Mouse (Mus musculus): ENCODE data around the gene 4632433K11Rik. TPM values are rescaled to one million over a fixed set of nuclear protein-coding genes. Genes with fewer than 3 reads are reported as not detected.

The 4632433K11Rik gene
- polyA plus RNA-seq, 1 experiment, result not detected

DNA sequence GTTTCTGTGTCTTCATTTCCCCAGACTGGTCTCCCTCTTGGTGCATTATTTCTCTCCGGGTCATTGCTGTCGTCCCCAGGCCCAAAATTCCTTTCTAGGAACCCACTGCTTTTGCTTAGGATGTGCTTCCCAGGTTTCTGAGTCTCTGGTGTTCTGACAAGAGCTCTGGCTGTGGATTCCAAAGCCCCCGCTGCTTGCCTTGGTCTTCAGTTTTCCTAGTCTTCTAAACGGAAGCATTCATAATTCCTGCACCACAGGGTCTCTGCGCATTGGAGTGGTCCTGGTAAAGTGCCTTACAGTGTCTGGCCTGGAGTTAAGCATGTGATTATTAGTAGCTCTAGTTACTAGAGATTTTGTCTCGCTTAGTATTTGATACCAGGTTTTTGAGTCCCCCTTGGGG is 46.9 kb downstream of the 4632433K11Rik start:
- Histone ChIP-seq H3K36me3 (ENCODE audit: control insufficient read depth, insufficient read depth, low read length) (no peaks in the 10 kb centered on the region), H3K4me1 (ENCODE audit: control insufficient read depth, insufficient read depth, low read length) (peaks cover 6% of the 10 kb centered on the region), H3K4me3 (ENCODE audit: control insufficient read depth, low read depth, low read length) (peak overlapping the region; percentile 81), H3K27me3 (ENCODE audit: control insufficient read depth, insufficient read depth, low read length) (no peaks in the 10 kb centered on the region), H3K27ac (ENCODE audit: control insufficient read depth, insufficient read depth, low read depth, low read length) (peak overlapping the region; percentile 72)
- TF ChIP-seq POLR2A (IDR thresholded peaks at IDR 0.05; ENCODE audit: control insufficient read depth, low read depth, low read length), result no peak
- no peak for TF ChIP-seq CTCF (IDR thresholded peaks at IDR 0.05; ENCODE audit: control insufficient read depth, insufficient read depth, insufficient replicate concordance, low read depth, low read length)

- TF ChIP-seq POLR2A (IDR thresholded peaks at IDR 0.05; ENCODE audit: control insufficient read depth, low read depth, low read length) (no peak), CTCF (IDR thresholded peaks at IDR 0.05; ENCODE audit: control insufficient read depth, insufficient read depth, insufficient replicate concordance, low read depth, low read length) (no peak)
- Histone ChIP-seq H3K27ac (ENCODE audit: control insufficient read depth, insufficient read depth, low read depth, low read length) (no peak overlapping the region), H3K27me3 (ENCODE audit: control insufficient read depth, insufficient read depth, low read length) (no peaks in the 10 kb centered on the region), H3K4me3 (ENCODE audit: control insufficient read depth, low read depth, low read length) (no peak overlapping the region), H3K4me1 (ENCODE audit: control insufficient read depth, insufficient read depth, low read length) (peaks cover 6% of the 10 kb centered on the region), H3K36me3 (ENCODE audit: control insufficient read depth, insufficient read depth, low read length) (no peaks in the 10 kb centered on the region)
Observed at GRCm38 (mm10) chr7:5081241-5081640, 47.3 kb downstream of the 4632433K11Rik start.

DNA sequence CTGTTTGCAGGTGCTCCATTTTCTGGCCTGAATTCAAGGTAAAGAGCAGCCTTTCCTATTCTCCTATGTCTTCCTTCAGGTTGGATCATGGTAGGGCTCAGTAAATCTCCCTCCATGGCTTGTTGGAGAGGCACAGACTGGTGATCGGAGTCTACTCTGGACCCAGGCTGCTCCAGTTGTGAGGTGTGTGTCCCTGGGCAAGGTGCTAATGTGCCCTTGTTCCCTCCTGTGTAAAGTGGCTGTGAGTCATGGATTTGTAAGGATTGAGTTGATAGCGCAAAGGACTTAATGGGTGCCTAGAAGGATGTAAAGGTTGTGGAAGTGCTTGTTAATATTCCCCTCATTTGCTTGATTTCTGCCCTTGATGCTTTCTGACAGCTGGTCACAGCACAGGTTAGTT is 48.0 kb downstream of the 4632433K11Rik start:
- Histone ChIP-seq H3K27me3 (ENCODE audit: control insufficient read depth, insufficient read depth, low read length) (no peaks in the 10 kb centered on the region), H3K4me3 (ENCODE audit: control insufficient read depth, low read depth, low read length) (no peak overlapping the region), H3K27ac (ENCODE audit: control insufficient read depth, insufficient read depth, low read depth, low read length) (peak overlapping the region; percentile 26; the same call in 1 of the 2 replicates), H3K36me3 (ENCODE audit: control insufficient read depth, insufficient read depth, low read length) (no peaks in the 10 kb centered on the region), H3K4me1 (ENCODE audit: control insufficient read depth, insufficient read depth, low read length) (peaks cover 6% of the 10 kb centered on the region)
- TF ChIP-seq POLR2A (IDR thresholded peaks at IDR 0.05; ENCODE audit: control insufficient read depth, low read depth, low read length) (no peak), CTCF (IDR thresholded peaks at IDR 0.05; ENCODE audit: control insufficient read depth, insufficient read depth, insufficient replicate concordance, low read depth, low read length) (no peak)

DNA sequence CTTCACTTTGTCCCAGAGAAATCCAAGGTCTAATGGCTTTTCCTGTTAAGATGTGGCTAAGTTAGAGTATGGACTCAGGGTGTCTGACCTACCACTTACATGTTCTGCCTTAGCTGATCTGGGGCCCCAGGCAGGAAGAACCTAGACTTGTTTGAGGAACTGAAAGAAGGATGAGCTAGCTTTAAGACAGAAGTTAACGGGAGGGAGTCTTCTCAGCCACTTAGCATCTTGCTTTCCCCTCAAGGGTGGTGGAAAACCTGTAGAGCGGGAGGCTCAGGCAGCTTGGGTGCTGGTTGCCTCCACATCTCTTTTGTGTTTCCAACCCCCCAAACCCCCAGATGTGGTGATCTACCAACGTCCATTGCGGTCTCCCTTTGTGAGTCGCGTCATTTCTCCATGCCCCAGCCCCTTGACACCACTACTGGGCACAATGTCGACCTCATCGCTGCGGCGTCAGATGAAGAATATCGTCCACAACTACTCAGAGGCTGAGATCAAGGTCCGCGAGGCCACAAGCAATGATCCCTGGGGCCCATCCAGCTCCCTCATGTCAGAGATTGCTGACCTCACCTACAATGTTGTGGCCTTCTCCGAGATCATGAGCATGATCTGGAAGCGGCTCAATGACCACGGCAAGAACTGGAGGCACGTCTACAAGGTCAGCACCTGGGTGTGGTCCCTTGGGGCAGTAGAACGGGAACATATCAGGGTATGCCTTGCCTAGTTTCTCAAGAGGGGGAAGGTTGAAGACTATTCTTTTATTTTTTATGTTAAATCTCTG is 49.6 kb downstream of the 4632433K11Rik start:
- TF ChIP-seq CTCF (IDR thresholded peaks at IDR 0.05; ENCODE audit: control insufficient read depth, insufficient read depth, insufficient replicate concordance, low read depth, low read length) (no peak), POLR2A (IDR thresholded peaks at IDR 0.05; ENCODE audit: control insufficient read depth, low read depth, low read length) (no peak)
- H3K27ac ChIP-seq (ENCODE audit: control insufficient read depth, insufficient read depth, low read depth, low read length), result no peak overlapping the region
- H3K36me3 ChIP-seq (ENCODE audit: control insufficient read depth, insufficient read depth, low read length), result no peaks in the 10 kb centered on the region
- H3K4me3 ChIP-seq (ENCODE audit: control insufficient read depth, low read depth, low read length), result no peak overlapping the region
- H3K27me3 ChIP-seq (ENCODE audit: control insufficient read depth, insufficient read depth, low read length), result no peaks in the 10 kb centered on the region
- H3K4me1 ChIP-seq (ENCODE audit: control insufficient read depth, insufficient read depth, low read length), result peaks cover 6% of the 10 kb centered on the region

Other genes with a start within 250 kb of the 4632433K11Rik start
- gene Tmem238, start 244.5 kb upstream of the 4632433K11Rik start, polyA plus RNA-seq (2012; rRNA removed), result 1.1 and 1.6 TPM in 2 replicates
- 176 and 240 TPM in 2 replicates for gene Rpl28, start 241.2 kb upstream of the 4632433K11Rik start, polyA plus RNA-seq (2012; rRNA removed)
- gene Ube2s, start 221.5 kb upstream of the 4632433K11Rik start, polyA plus RNA-seq (2012; rRNA removed), result 1,069 and 1,189 TPM in 2 replicates
- gene Shisa7, start 189.4 kb upstream of the 4632433K11Rik start, polyA plus RNA-seq (2012; rRNA removed), result 21.8 and 24.8 TPM in 2 replicates
- gene Isoc2b, start 163.9 kb upstream of the 4632433K11Rik start, polyA plus RNA-seq (2012; rRNA removed), result 4.9 and 6.5 TPM in 2 replicates
- 20.2 and 20.9 TPM in 2 replicates for gene Isoc2a, start 157.0 kb upstream of the 4632433K11Rik start, polyA plus RNA-seq (2012; rRNA removed)
- gene Gm36210, start 127.6 kb upstream of the 4632433K11Rik start, polyA plus RNA-seq (2012; rRNA removed), result 0.65 and 0.79 TPM in 2 replicates
- gene Zfp628, start 118.9 kb upstream of the 4632433K11Rik start, polyA plus RNA-seq (2012; rRNA removed), result 8.8 and 10.5 TPM in 2 replicates
- gene Nat14, start 112.1 kb upstream of the 4632433K11Rik start, polyA plus RNA-seq (2012; rRNA removed), result 3.7 and 4.8 TPM in 2 replicates
- 0.94 and 1.9 TPM in 2 replicates for gene Ssc5d, start 108.3 kb upstream of the 4632433K11Rik start, polyA plus RNA-seq (2012; rRNA removed)
- gene Sbk2, start 69.7 kb upstream of the 4632433K11Rik start, polyA plus RNA-seq (2012; rRNA removed), result 0.04 and 0.17 TPM in 2 replicates
- 0.23 and 0.27 TPM in 2 replicates for gene Sbk3, start 63.0 kb upstream of the 4632433K11Rik start, polyA plus RNA-seq (2012; rRNA removed)
- gene Zfp579, start 38.0 kb upstream of the 4632433K11Rik start, polyA plus RNA-seq (2012; rRNA removed), result 7.6 and 9.1 TPM in 2 replicates
- gene Zfp524, start 19.7 kb upstream of the 4632433K11Rik start, polyA plus RNA-seq (2012; rRNA removed), result 11.2 and 12.5 TPM in 2 replicates
- gene Fiz1, start 19.4 kb upstream of the 4632433K11Rik start, polyA plus RNA-seq (2012; rRNA removed), result 36.1 and 37.2 TPM in 2 replicates
- gene Gm44973, start 18.6 kb upstream of the 4632433K11Rik start, polyA plus RNA-seq (2012; rRNA removed), result not detected in 2 replicates
- gene Zfp865, start 13.7 kb upstream of the 4632433K11Rik start, polyA plus RNA-seq (2012; rRNA removed), result 18.3 and 18.7 TPM in 2 replicates
- 7.9 and 9.2 TPM in 2 replicates for gene Ccdc106, start 13.6 kb upstream of the 4632433K11Rik start, polyA plus RNA-seq (2012; rRNA removed)
- gene Zfp784, start 4.3 kb downstream of the 4632433K11Rik start, polyA plus RNA-seq (2012; rRNA removed), result 4.3 and 5.2 TPM in 2 replicates
- gene Zfp580, start 17.4 kb downstream of the 4632433K11Rik start, polyA plus RNA-seq (2012; rRNA removed), result 9.4 and 11.1 TPM in 2 replicates
- 85.7 and 88.5 TPM in 2 replicates for gene U2af2, start 28.0 kb downstream of the 4632433K11Rik start, polyA plus RNA-seq (2012; rRNA removed)
- gene Epn1, start 46.1 kb downstream of the 4632433K11Rik start, polyA plus RNA-seq (2012; rRNA removed), result 91.7 and 103 TPM in 2 replicates
- gene Rfpl4, start 82.8 kb downstream of the 4632433K11Rik start, polyA plus RNA-seq (2012; rRNA removed), result 0.07 TPM in 1 of 2 replicates, not detected in the other
- 142 and 148 TPM in 2 replicates for gene Rasl2-9, start 91.8 kb downstream of the 4632433K11Rik start, polyA plus RNA-seq (2012; rRNA removed)
- gene Vmn1r55, start 115.6 kb downstream of the 4632433K11Rik start, polyA plus RNA-seq (2012; rRNA removed), result not detected in 2 replicates
- gene Vmn1r56, start 162.6 kb downstream of the 4632433K11Rik start, polyA plus RNA-seq (2012; rRNA removed), result not detected in 2 replicates
- gene Vmn1r57, start 184.4 kb downstream of the 4632433K11Rik start, polyA plus RNA-seq (2012; rRNA removed), result not detected in 2 replicates

Measured in testis, adult 2 months (tissue).